ENCODE assay signal across 8 mouse cellular contexts in the genomic region with DNA sequence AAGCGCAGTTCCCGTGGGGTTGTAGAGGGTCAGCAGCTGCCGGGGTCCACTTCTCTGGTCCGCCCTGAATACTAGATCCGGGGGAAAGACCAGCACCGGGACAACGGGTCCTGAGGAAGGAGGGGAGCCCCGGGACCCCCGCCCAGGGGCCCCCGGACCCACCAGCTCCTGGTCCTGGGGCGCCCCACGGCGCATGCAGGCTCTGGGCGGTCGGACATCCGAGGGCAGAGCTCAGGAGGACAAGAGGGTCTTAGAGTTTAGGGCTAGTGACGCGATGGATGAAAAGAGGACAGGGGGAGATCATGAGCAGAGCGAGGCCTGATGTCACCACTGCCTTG. TPM values are rescaled to one million over a fixed set of nuclear protein-coding genes. Genes with fewer than 3 reads are reported as not detected.
A peak's percentile ranks its signal among the peaks of the same experiment; 100 is the strongest.
DNase-seq lines count a peak whose midpoint lies in the region; ATAC-seq and TF ChIP-seq lines count a peak whose summit lies in the region.

No protein-coding gene starts in this region.

- H3K36me3 ChIP-seq in kidney, adult 2 months (ENCODE audit: control insufficient read depth, insufficient read depth, low read length) = no peaks in the 10 kb centered on the region
- no peaks in the 10 kb centered on the region for H3K36me3 ChIP-seq in hindbrain, embryonic 15.5 days
- H3K36me3 ChIP-seq in midbrain, embryonic 14.5 days (ENCODE audit: control insufficient read depth, insufficient read depth, low read length) = peaks cover 10% of the 10 kb centered on the region

- H3K27ac ChIP-seq in kidney, adult 2 months (ENCODE audit: insufficient read depth, low read depth, low read length) = peak overlapping the region; percentile 51; the same call in 1 of the 2 replicates
- H3K27ac ChIP-seq in bone marrow macrophage, adult 2 months (ENCODE audit: insufficient read depth, low read depth, low read length) = peak overlapping the region; percentile 32
- H3K27ac ChIP-seq in hindbrain, embryonic 15.5 days (replicated peaks) = peak overlapping the region; percentile 89
- H3K27ac ChIP-seq in midbrain, embryonic 14.5 days (replicated peaks; ENCODE audit: low read depth, low read length) = peak overlapping the region; percentile 63

- TF ChIP-seq POLR2A in kidney, adult 2 months (IDR thresholded peaks at IDR 0.05; ENCODE audit: low read depth, low read length) = no peak
- TF ChIP-seq POLR2A in bone marrow macrophage, adult 2 months (IDR thresholded peaks at IDR 0.05; ENCODE audit: borderline replicate concordance, low read depth, low read length) = no peak

- H3K9me3 ChIP-seq in hindbrain, embryonic 15.5 days = no peaks in the 10 kb centered on the region
- no peaks in the 10 kb centered on the region for H3K9me3 ChIP-seq in midbrain, embryonic 14.5 days (ENCODE audit: control insufficient read depth, low read length)

- H3K4me3 ChIP-seq in kidney, adult 2 months (ENCODE audit: insufficient read depth, low read depth, low read length) = peak overlapping the region; percentile 72
- H3K4me3 ChIP-seq in bone marrow macrophage, adult 2 months (ENCODE audit: insufficient read depth, low read length) = peak overlapping the region; percentile 75
- H3K4me3 ChIP-seq in hindbrain, embryonic 15.5 days = peak overlapping the region; percentile 87
- peak overlapping the region; percentile 72 for H3K4me3 ChIP-seq in midbrain, embryonic 14.5 days (replicated peaks; ENCODE audit: low read depth, low read length)

- peaks cover 11% of the 10 kb centered on the region; the same call in 1 of the 2 replicates for H3K4me1 ChIP-seq in kidney, adult 2 months (ENCODE audit: control insufficient read depth, insufficient read depth, low read length)
- H3K4me1 ChIP-seq in bone marrow macrophage, adult 2 months (ENCODE audit: control insufficient read depth, insufficient read depth, low read length) = peaks cover 27% of the 10 kb centered on the region
- peaks cover 27% of the 10 kb centered on the region for H3K4me1 ChIP-seq in hindbrain, embryonic 15.5 days (replicated peaks)
- peaks cover 11% of the 10 kb centered on the region for H3K4me1 ChIP-seq in midbrain, embryonic 14.5 days (ENCODE audit: control insufficient read depth, insufficient read depth, low read length)

- H3K9ac ChIP-seq in hindbrain, embryonic 15.5 days = peak overlapping the region; percentile 91
- peak overlapping the region; percentile 67 for H3K9ac ChIP-seq in midbrain, embryonic 14.5 days (replicated peaks; ENCODE audit: low read length)

- WGBS in kidney, adult 2 months = 1% methylated on average over 18 of the region's 19 CpGs
- 2% methylated on average over 19 of the region's 19 CpGs for WGBS in hindbrain, embryonic 15.5 days
- 2% methylated on average over 19 of the region's 19 CpGs for WGBS in midbrain, embryonic 14.5 days

- no peak for TF ChIP-seq CTCF in kidney, adult 2 months (conservative IDR thresholded peaks at IDR 0.05; ENCODE audit: insufficient read depth, insufficient read length, low read depth, low read length)
- no peak for TF ChIP-seq CTCF in bone marrow macrophage, adult 2 months (IDR thresholded peaks at IDR 0.05; ENCODE audit: low read depth, low read length)

- peak overlapping the region; percentile 97 for H3K4me2 ChIP-seq in hindbrain, embryonic 15.5 days
- H3K4me2 ChIP-seq in midbrain, embryonic 14.5 days (ENCODE audit: low read length) = peak overlapping the region; percentile 68

- no peaks in the 10 kb centered on the region for H3K27me3 ChIP-seq in kidney, adult 2 months (replicated peaks; ENCODE audit: control insufficient read depth, insufficient read depth, low read length)
- H3K27me3 ChIP-seq in hindbrain, embryonic 15.5 days = no peaks in the 10 kb centered on the region
- no peaks in the 10 kb centered on the region for H3K27me3 ChIP-seq in midbrain, embryonic 14.5 days (ENCODE audit: control insufficient read depth, insufficient read depth, low read length)

- DNase-seq in kidney, adult 2 months = no peak
- DNase-seq in kidney, postnatal 36 days = no peak
- DNase-seq in midbrain, embryonic 14.5 days = no peak
- no peak for DNase-seq in gastrocnemius, adult 8-10 months (ENCODE audit: low spot score in 2 of 2)
- no peak for DNase-seq in cerebellum, adult 11-12 months

- ATAC-seq in hindbrain, embryonic 15.5 days (ENCODE audit: low FRiP score, low read depth) = no peak
- peak; percentile 72; the same call in 1 of the 2 replicates for ATAC-seq in midbrain, embryonic 14.5 days (ENCODE audit: low FRiP score, low TSS enrichment)
- no peak; the same call in 1 of the 2 replicates for ATAC-seq in cerebellum, adult (ENCODE audit: insufficient number of reproducible peaks, low FRiP score, low TSS enrichment)

RNA-seq across cellular contexts. Expression of gene Mospd3, which starts 0.6 kb away (rescaled TPM):
- 84.2 and 86.6 TPM in 2 replicates for polyA plus RNA-seq in kidney, adult 2 months (2012; rRNA removed)
- polyA plus RNA-seq in bone marrow macrophage, adult 2 months (2012; ENCODE audit: insufficient read depth, insufficient read length, missing spikeins) = 64.0 and 69.9 TPM in 2 replicates
- 59.7 and 73.5 TPM in 2 replicates for polyA plus RNA-seq in hindbrain, embryonic 15.5 days (2015; fragmentation: Nextera tagmentation; extraction: Ambion mirVana)
- 67.2 and 83.9 TPM in 2 replicates for polyA plus RNA-seq in midbrain, embryonic 14.5 days (2014; fragmentation: Nextera tagmentation; extraction: Ambion mirVana)
- total RNA-seq in gastrocnemius, adult 8-10 months (2022) = 10 to 100 TPM; 10.1 to 13.6 (median 11.6) TPM

RNA-seq across cellular contexts. Expression of gene Pcolce, which starts 13.3 kb away (rescaled TPM):
- 160 and 179 TPM in 2 replicates for polyA plus RNA-seq in kidney, adult 2 months (2012; rRNA removed)
- polyA plus RNA-seq in bone marrow macrophage, adult 2 months (2012; ENCODE audit: insufficient read depth, insufficient read length, missing spikeins) = 3.2 and 5.0 TPM in 2 replicates
- 16.6 and 19.4 TPM in 2 replicates for polyA plus RNA-seq in hindbrain, embryonic 15.5 days (2015; fragmentation: Nextera tagmentation; extraction: Ambion mirVana)
- 3.0 and 11.7 TPM in 2 replicates for polyA plus RNA-seq in midbrain, embryonic 14.5 days (2014; fragmentation: Nextera tagmentation; extraction: Ambion mirVana)
- total RNA-seq in gastrocnemius, adult 8-10 months (2022) = 10 to 100 TPM; 16.2 to 35.4 (median 22.9) TPM

RNA-seq across cellular contexts. Expression of gene Fbxo24, which starts 28.6 kb away (rescaled TPM):
- polyA plus RNA-seq in kidney, adult 2 months (2012; rRNA removed) = 0.20 and 0.41 TPM in 2 replicates
- not detected in 2 replicates for polyA plus RNA-seq in bone marrow macrophage, adult 2 months (2012; ENCODE audit: insufficient read depth, insufficient read length, missing spikeins)
- 0.12 and 0.31 TPM in 2 replicates for polyA plus RNA-seq in hindbrain, embryonic 15.5 days (2015; fragmentation: Nextera tagmentation; extraction: Ambion mirVana)
- 0.09 and 0.18 TPM in 2 replicates for polyA plus RNA-seq in midbrain, embryonic 14.5 days (2014; fragmentation: Nextera tagmentation; extraction: Ambion mirVana)
- total RNA-seq in gastrocnemius, adult 8-10 months (2022) = under 1 TPM in 2 of 4 experiments, not detected in 2; 0.20 to 0.29 TPM

RNA-seq across cellular contexts. Expression of gene Lrch4, which starts 28.7 kb away (rescaled TPM):
- polyA plus RNA-seq in kidney, adult 2 months (2012; rRNA removed) = 39.4 and 45.5 TPM in 2 replicates
- 209 and 221 TPM in 2 replicates for polyA plus RNA-seq in bone marrow macrophage, adult 2 months (2012; ENCODE audit: insufficient read depth, insufficient read length, missing spikeins)
- polyA plus RNA-seq in hindbrain, embryonic 15.5 days (2015; fragmentation: Nextera tagmentation; extraction: Ambion mirVana) = 17.2 and 18.2 TPM in 2 replicates
- 18.1 and 21.9 TPM in 2 replicates for polyA plus RNA-seq in midbrain, embryonic 14.5 days (2014; fragmentation: Nextera tagmentation; extraction: Ambion mirVana)
- total RNA-seq in gastrocnemius, adult 8-10 months (2022) = 10 to 100 TPM; 12.7 to 15.7 (median 14.6) TPM

RNA-seq across cellular contexts. Expression of gene Gm20605, which starts 28.7 kb away (rescaled TPM):
- 12.2 and 19.8 TPM in 2 replicates for polyA plus RNA-seq in kidney, adult 2 months (2012; rRNA removed)
- 37.5 and 42.1 TPM in 2 replicates for polyA plus RNA-seq in bone marrow macrophage, adult 2 months (2012; ENCODE audit: insufficient read depth, insufficient read length, missing spikeins)
- 7.4 and 9.2 TPM in 2 replicates for polyA plus RNA-seq in hindbrain, embryonic 15.5 days (2015; fragmentation: Nextera tagmentation; extraction: Ambion mirVana)
- 4.4 and 6.0 TPM in 2 replicates for polyA plus RNA-seq in midbrain, embryonic 14.5 days (2014; fragmentation: Nextera tagmentation; extraction: Ambion mirVana)
- 1 to 10 TPM; 1.9 to 3.5 (median 2.5) TPM for total RNA-seq in gastrocnemius, adult 8-10 months (2022)

Comparison
In these comparisons a context has a peak if more than half of its experiments do, and no peak if none do; other contexts are left out.
1. H3K27ac ChIP-seq: peak in every context shown above with its lines; median percentile 89 in hindbrain, embryonic 15.5 days; 63 in midbrain, embryonic 14.5 days; 51 in kidney, adult 2 months; 32 in bone marrow macrophage, adult 2 months.